Mouse (Mus musculus) embryonic facial prominence, embryonic 13.5 days (tissue): ENCODE results near the gene Fbln7. TPM values are rescaled to one million over a fixed set of nuclear protein-coding genes. Genes with fewer than 3 reads are reported as not detected.

Experiments used
- ATAC-seq: fragments of 200-750 bp; cut with Nextera tagmentation; 2 replicates; pipeline ENCODE4 v1.8.0; 2017; ENCODE audit warnings: low read depth; ENCODE audit not compliant: insufficient number of reproducible peaks, insufficient read depth, low FRiP score, low TSS enrichment
- H3K27ac ChIP-seq: fragments of 300-500 bp; sonication (generic); 2 replicates; pipeline ENCODE4 v1.5.1; 2015; ENCODE audit warnings: moderate library complexity, mild to moderate bottlenecking, inconsistent platforms
- H3K27me3 ChIP-seq: fragments of 300-500 bp; sonication (generic); 2 replicates; pipeline ENCODE4 v1.6.1; 2015; ENCODE audit warnings: mild to moderate bottlenecking, inconsistent platforms
- H3K36me3 ChIP-seq: fragments of 300-500 bp; sonication (generic); 2 replicates; pipeline ENCODE4 v1.6.1; 2015; ENCODE audit warnings: mild to moderate bottlenecking, inconsistent platforms
- H3K4me1 ChIP-seq: fragments of 300-500 bp; sonication (generic); 2 replicates; pipeline ENCODE4 v1.6.1; 2015; ENCODE audit warnings: inconsistent platforms
- H3K4me2 ChIP-seq: fragments of 300-500 bp; sonication (generic); 2 replicates; pipeline ENCODE4 v1.6.1; 2015; ENCODE audit warnings: moderate library complexity, mild to moderate bottlenecking, inconsistent platforms
- H3K4me3 ChIP-seq: fragments of 300-500 bp; sonication (generic); 2 replicates; pipeline ENCODE4 v1.5.1; 2015; ENCODE audit warnings: mild to moderate bottlenecking, inconsistent platforms
- H3K9ac ChIP-seq: fragments of 300-500 bp; sonication (generic); 2 replicates; pipeline ENCODE4 v1.6.1; 2015; ENCODE audit warnings: mild to moderate bottlenecking, inconsistent platforms
- H3K9me3 ChIP-seq: fragments of 300-500 bp; sonication (generic); 2 replicates; pipeline ENCODE4 v1.6.1; 2016; ENCODE audit warnings: inconsistent platforms
- WGBS: fragments of 180-500 bp; shearing (Covaris S2); methylation state at CpG from one replicate; pipeline ENCODE4 v1.1.7; 2015; ENCODE audit warnings: mixed read lengths; 5-methylcytosine and 5-hydroxymethylcytosine counted together
- microRNA-seq: library from miRNA; unstranded; fragments of <30 nt; microRNA quantifications from one replicate; pipeline ENCODE4, GENCODE M21; 2016
- polyA plus RNA-seq: library from polyadenylated mRNA; unstranded; fragments of >200 nt; fragmentation: Nextera tagmentation; extraction: Ambion mirVana; gene quantifications from 2 replicates; pipeline ENCODE4 v1.2.1, GENCODE M21; 2015

Gene Fbln7
- polyA plus RNA-seq, 1 experiment from 2014 or later = 2.9 TPM

DNA sequence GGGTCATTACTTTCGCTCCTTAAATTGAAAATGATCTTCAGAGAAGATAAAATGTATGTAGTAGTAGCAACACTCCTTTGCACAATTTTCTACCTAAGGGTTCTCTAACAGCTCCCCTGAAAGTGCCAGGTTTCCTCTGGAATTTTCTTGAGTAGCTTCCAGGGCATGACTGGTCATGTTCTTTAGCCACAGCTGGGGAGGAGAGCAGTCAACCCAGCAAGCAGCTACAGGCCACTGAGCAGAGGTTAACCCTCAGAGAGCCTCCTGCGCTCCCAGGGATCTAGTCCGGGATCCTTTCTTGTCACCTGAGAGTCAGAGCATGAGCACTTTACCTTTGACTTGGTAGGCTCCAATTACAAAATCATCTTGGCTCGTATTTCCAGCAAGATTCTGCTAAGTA, 62.0 kb downstream of the Fbln7 start:
- no peak for ATAC-seq
- Histone ChIP-seq H3K9ac (no peak overlapping the region), H3K4me1 (no peaks in the 10 kb centered on the region), H3K4me3 (no peak overlapping the region), H3K4me2 (no peak overlapping the region), H3K27ac (no peak overlapping the region), H3K27me3 (no peaks in the 10 kb centered on the region), H3K9me3 (no peaks in the 10 kb centered on the region), H3K36me3 (peaks cover 27% of the 10 kb centered on the region)
- WGBS = 76% methylated on average over 4 of the region's 4 CpGs

DNA sequence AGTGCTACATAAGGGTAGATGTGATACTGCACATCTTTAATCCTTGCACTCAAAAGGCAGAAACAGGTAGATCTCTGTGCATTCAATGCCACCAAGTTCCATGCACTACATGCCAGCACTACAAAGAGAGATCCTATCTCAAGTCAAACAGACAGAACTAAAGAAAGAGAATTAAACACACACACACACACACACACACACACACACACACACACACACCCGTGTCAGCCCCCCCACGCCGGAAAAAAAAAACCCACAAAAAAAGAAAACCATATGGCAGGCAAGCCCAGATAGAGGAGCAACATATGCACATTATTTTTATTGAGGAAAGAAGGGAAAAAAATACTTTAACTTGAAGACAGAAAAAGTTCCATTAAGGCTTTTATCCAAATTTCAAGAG, 65.7 kb downstream of the Fbln7 start:
- ATAC-seq = no peak
- no peaks in the 10 kb centered on the region for H3K4me1 ChIP-seq
- H3K4me2 ChIP-seq = no peak overlapping the region
- no peak overlapping the region for H3K9ac ChIP-seq
- H3K36me3 ChIP-seq = peaks cover 37% of the 10 kb centered on the region
- no peaks in the 10 kb centered on the region for H3K9me3 ChIP-seq
- no peaks in the 10 kb centered on the region for H3K27me3 ChIP-seq
- H3K27ac ChIP-seq = no peak overlapping the region
- H3K4me3 ChIP-seq = no peak overlapping the region
- WGBS = 65% methylated on average over 3 of the region's 3 CpGs

DNA sequence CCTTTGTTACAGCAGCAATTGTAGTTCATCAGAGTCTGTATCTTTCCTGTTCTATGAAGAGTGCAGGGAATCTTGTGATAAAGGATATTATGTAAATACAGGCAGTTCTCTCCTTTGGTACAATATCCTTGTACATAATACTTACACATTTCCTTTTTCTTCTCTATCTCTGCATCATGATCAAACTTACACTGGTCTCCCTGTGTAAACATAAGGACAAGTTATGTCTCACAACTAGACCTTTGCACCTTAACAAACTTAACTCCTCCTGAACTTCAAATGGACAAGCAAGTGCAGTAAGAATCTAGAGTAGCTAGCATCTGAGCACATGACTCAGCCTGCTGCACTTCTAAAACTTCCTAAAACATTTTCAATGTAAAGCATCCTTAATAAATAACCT, 67.9 kb downstream of the Fbln7 start:
- Histone ChIP-seq H3K27me3 (no peaks in the 10 kb centered on the region), H3K9ac (no peak overlapping the region), H3K36me3 (peaks cover 45% of the 10 kb centered on the region), H3K27ac (no peak overlapping the region), H3K4me1 (no peaks in the 10 kb centered on the region), H3K9me3 (no peaks in the 10 kb centered on the region), H3K4me3 (no peak overlapping the region), H3K4me2 (no peak overlapping the region)
- ATAC-seq = no peak

DNA sequence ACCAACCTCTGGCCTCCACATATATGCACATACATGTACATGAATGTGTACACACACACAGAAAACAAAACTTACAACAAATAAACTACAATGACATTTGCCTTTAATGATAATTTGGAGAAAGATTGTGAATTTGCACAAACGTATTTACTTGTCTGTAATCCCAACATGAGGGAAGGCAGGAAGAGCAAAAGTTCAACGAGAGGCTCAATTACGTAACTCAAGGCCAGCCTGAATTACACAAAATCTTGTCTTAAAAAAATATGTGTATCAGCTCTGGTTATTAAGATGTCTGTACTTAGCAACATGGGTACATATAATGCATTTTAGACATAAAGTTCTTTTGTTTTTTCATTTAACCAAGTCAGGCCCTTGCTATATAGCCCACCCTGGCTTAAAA, 73.5 kb downstream of the Fbln7 start:
- no peak overlapping the region for H3K9ac ChIP-seq
- ATAC-seq = no peak
- H3K27me3 ChIP-seq = no peaks in the 10 kb centered on the region
- H3K27ac ChIP-seq = no peak overlapping the region
- no peak overlapping the region for H3K4me2 ChIP-seq
- no peaks in the 10 kb centered on the region for H3K4me1 ChIP-seq
- no peak overlapping the region for H3K4me3 ChIP-seq
- H3K36me3 ChIP-seq = peaks cover 26% of the 10 kb centered on the region
- no peaks in the 10 kb centered on the region for H3K9me3 ChIP-seq
- WGBS = 78% methylated on average over 3 of the region's 3 CpGs

DNA sequence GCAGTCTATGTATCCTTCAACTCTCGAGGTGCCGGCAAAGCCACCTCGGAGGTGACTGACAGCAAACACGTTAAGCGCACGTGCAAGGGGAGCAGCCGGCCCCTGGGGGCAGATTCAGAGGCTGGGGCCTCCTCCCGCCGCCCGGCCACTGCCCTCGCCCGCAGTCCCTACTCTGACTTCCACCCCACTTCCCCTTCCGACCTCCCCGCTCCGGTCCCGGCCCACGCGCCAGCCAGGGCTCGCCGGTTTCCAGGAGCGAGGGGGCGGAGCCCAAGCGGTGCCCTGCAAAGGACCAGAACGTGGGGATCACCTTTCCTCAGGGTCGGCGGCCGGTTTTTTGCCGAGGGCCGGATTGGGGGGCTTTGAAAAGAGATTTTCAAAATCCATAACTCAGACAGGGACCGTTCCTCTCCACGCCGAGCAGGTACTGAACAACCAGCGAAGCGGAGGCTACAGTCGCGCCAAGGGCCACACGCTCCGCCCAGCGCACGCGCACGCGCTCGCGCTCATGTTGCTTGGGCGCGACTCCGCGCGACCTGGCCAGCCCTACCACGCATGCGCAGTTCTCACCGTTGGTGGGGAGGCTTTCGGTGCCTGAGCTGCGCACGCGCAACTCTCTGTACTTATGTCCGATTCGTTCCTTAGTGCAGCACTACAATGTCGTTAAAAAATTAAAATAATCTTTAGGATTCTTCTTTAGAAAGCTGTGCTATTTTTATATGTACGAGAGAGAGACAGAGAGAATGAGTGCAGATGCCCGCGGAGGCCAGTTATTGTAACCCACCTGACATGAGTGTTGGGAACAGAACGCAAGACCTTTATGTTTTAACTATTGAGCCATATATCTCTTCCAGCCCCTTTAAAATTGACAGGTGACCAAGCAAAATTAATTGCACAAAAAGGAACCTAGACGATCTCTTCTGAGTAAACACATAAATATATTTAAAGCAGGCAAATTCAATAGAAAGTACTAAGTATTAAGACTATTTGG, 81.1 kb downstream of the Fbln7 start, which contains the start of gene Zc3h8:
Gene Zc3h8 (minus strand): TSS at position 540 of the 991 bp plus-strand sequence.
- H3K27me3 ChIP-seq = no peaks in the 10 kb centered on the region
- no peaks in the 10 kb centered on the region for H3K9me3 ChIP-seq
- H3K9ac ChIP-seq = peak within 1 kb of the TSS; percentile 83
- WGBS = 1% methylated on average over 65 of the region's 65 CpGs
- peak within 1 kb of the TSS; percentile 80 for H3K4me3 ChIP-seq
- H3K4me1 ChIP-seq = peaks cover 4% of the 10 kb centered on the region; the same call in 1 of the 2 replicates
- peak within 1 kb of the TSS; percentile 78 for H3K4me2 ChIP-seq
- peaks cover under 1% of the 10 kb centered on the region; the same call in 1 of the 2 replicates for H3K36me3 ChIP-seq
- peak; percentile 90 for ATAC-seq
- peak within 1 kb of the TSS; percentile 89 for H3K27ac ChIP-seq

Small RNA genes lying within 50 kb of the gene (microRNA-seq; reads per million reads assigned to microRNA genes)
- not detected for gene Gm22859

Other genes with a start within 250 kb of the Fbln7 start
- gene Anapc1, start 175.6 kb upstream of the Fbln7 start, polyA plus RNA-seq = 65.4 and 72.5 TPM in 2 replicates
- gene Mertk, start 164.0 kb upstream of the Fbln7 start, polyA plus RNA-seq = 12.1 and 15.4 TPM in 2 replicates
- gene Tmem87b, start 44.9 kb upstream of the Fbln7 start, polyA plus RNA-seq = 28.4 and 32.0 TPM in 2 replicates
- 8.8 and 8.9 TPM in 2 replicates for gene Zc3h8, start 81.1 kb downstream of the Fbln7 start, polyA plus RNA-seq
- gene Zc3h6, start 104.4 kb downstream of the Fbln7 start, polyA plus RNA-seq = 2.3 and 3.7 TPM in 2 replicates
- gene Gm10762, start 104.7 kb downstream of the Fbln7 start, polyA plus RNA-seq = 24.1 TPM in 2 replicates
- gene Vinac1, start 185.2 kb downstream of the Fbln7 start, polyA plus RNA-seq = 0.06 and 0.10 TPM in 2 replicates
- 19.6 and 20.4 TPM in 2 replicates for gene Ttl, start 203.0 kb downstream of the Fbln7 start, polyA plus RNA-seq
- gene Polr1b, start 238.0 kb downstream of the Fbln7 start, polyA plus RNA-seq = 27.3 and 29.4 TPM in 2 replicates